Comparison of ENCODE assay signal across 15 mouse cellular contexts in genomic region chr1:184498909-184499525, GRCm38 (mm10).
"Had no signal": no experiment of that assay in that cellular context is flagged by ENCODE, and none has a peak within 500 bp of the region (broad histone marks: within the 10 kb centered on the region; RNA-seq: fewer than 3 reads in every experiment).

No protein-coding gene starts in this region.

- H3K27ac ChIP-seq: layer of hippocampus, adult 2 months; limb, embryonic 13.5 days; liver, embryonic 15.5 days; midbrain, embryonic 12.5 days; neural tube, embryonic 13.5 days; stomach, embryonic 15.5 days had no signal

- H3K9me3 ChIP-seq: midbrain, embryonic 12.5 days; neural tube, embryonic 13.5 days; stomach, embryonic 15.5 days had no signal

- H3K4me1 ChIP-seq: limb, embryonic 13.5 days; liver, embryonic 15.5 days; midbrain, embryonic 12.5 days; neural tube, embryonic 13.5 days; stomach, embryonic 15.5 days had no signal

- H3K9ac ChIP-seq: limb, embryonic 13.5 days; liver, embryonic 15.5 days; midbrain, embryonic 12.5 days; neural tube, embryonic 13.5 days; stomach, embryonic 15.5 days had no signal

- DNase-seq: kidney, adult 9 months; kidney, postnatal 10 days; kidney, postnatal 4 days; left cerebral cortex, postnatal 4 days; right cerebral cortex, postnatal 14 days; thymus, adult 2 months; thymus, postnatal 25 days had no signal

- H3K4me3 ChIP-seq: layer of hippocampus, adult 2 months; limb, embryonic 13.5 days; liver, embryonic 15.5 days; midbrain, embryonic 12.5 days; neural tube, embryonic 13.5 days; stomach, embryonic 15.5 days had no signal

- H3K4me2 ChIP-seq: limb, embryonic 13.5 days; liver, embryonic 15.5 days; midbrain, embryonic 12.5 days; neural tube, embryonic 13.5 days; stomach, embryonic 15.5 days had no signal

- ATAC-seq: intestine, postnatal 0 days; midbrain, embryonic 16.5 days had no signal

- H3K36me3 ChIP-seq: limb, embryonic 13.5 days; liver, embryonic 15.5 days; midbrain, embryonic 12.5 days; neural tube, embryonic 13.5 days; stomach, embryonic 15.5 days had no signal

- H3K27me3 ChIP-seq: limb, embryonic 13.5 days; liver, embryonic 15.5 days; midbrain, embryonic 12.5 days; neural tube, embryonic 13.5 days; stomach, embryonic 15.5 days had no signal
